Mouse (Mus musculus) left cerebral cortex, adult 8-10 months (tissue): ENCODE data around the gene Fgfr2. TPM values are rescaled to one million over a fixed set of nuclear protein-coding genes. Genes with fewer than 3 reads are reported as not detected.
"Not testable (repeated sequence)": the region's sequence is repeated elsewhere in the genome, so short reads cannot be mapped to it uniquely, and the experiment has no call there.

Experiments used
- DNase-seq, 2 experiments: peaks; one replicate each; pipeline ENCODE4 v3.0.0; 2022; ENCODE audit warnings: low spot score in 2 of 2
- total RNA-seq, 4 experiments: library from RNA; stranded (reverse); gene quantifications; 2 replicates each; pipeline ENCODE4 v1.2.4; 2022

Gene Fgfr2
- total RNA-seq, 4 experiments from 2014 or later = 50.6 to 73.1 (median 64.8) TPM

- DNase-seq = no peak
Observed at GRCm38 (mm10) chr7:131167771-131168170, 1955.4 kb downstream of the Fgfr2 start.

- DNase-seq = no peak
Observed at GRCm38 (mm10) chr7:131162251-131162650, 1960.9 kb downstream of the Fgfr2 start.

GRCm38 (mm10) chr7:131153044-131153443 lies 1970.1 kb downstream of the Fgfr2 start:
- no peak for DNase-seq

- no peak for DNase-seq
Observed at GRCm38 (mm10) chr7:131150179-131150578, 1973.0 kb downstream of the Fgfr2 start.

GRCm38 (mm10) chr7:131146214-131146613 lies 1976.9 kb downstream of the Fgfr2 start, which contains the start of gene 4933402N03Rik:
Gene 4933402N03Rik, minus strand, starts transcription at chr7:131146314.
- DNase-seq = no peak

GRCm38 (mm10) chr7:131133181-131133580 lies 1990.0 kb downstream of the Fgfr2 start:
- DNase-seq = no peak

- DNase-seq = no peak
Observed at GRCm38 (mm10) chr7:131130021-131130420, 1993.1 kb downstream of the Fgfr2 start.

GRCm38 (mm10) chr7:131122210-131122807 lies 2000.8 kb downstream of the Fgfr2 start:
- no peak for DNase-seq

- DNase-seq = peak in 1 of 2 experiments; percentile 15
Observed at GRCm38 (mm10) chr7:131114434-131114833, 2008.7 kb downstream of the Fgfr2 start.

- no peak for DNase-seq
Observed at GRCm38 (mm10) chr7:131113676-131114075, 2009.5 kb downstream of the Fgfr2 start.

GRCm38 (mm10) chr7:131112486-131112885 lies 2010.7 kb downstream of the Fgfr2 start:
- peak; percentile 10 to 39 for DNase-seq

GRCm38 (mm10) chr7:131082403-131082802 lies 2040.7 kb downstream of the Fgfr2 start:
- not testable (repeated sequence) for DNase-seq

- DNase-seq = no peak
Observed at GRCm38 (mm10) chr7:131075956-131076355, 2047.2 kb downstream of the Fgfr2 start.

- DNase-seq = not testable (repeated sequence)
Observed at GRCm38 (mm10) chr7:131074098-131074497, 2049.1 kb downstream of the Fgfr2 start.

GRCm38 (mm10) chr7:131073476-131073875 lies 2049.7 kb downstream of the Fgfr2 start:
- DNase-seq = not testable (repeated sequence)

GRCm38 (mm10) chr7:131068191-131068590 lies 2055.0 kb downstream of the Fgfr2 start:
- not testable (repeated sequence) for DNase-seq

- no peak for DNase-seq
Observed at GRCm38 (mm10) chr7:131062541-131062940, 2060.6 kb downstream of the Fgfr2 start.

- DNase-seq = not testable (repeated sequence)
Observed at GRCm38 (mm10) chr7:131059808-131060207, 2063.3 kb downstream of the Fgfr2 start.

- not testable (repeated sequence) for DNase-seq
Observed at GRCm38 (mm10) chr7:131057918-131058317, 2065.2 kb downstream of the Fgfr2 start.

GRCm38 (mm10) chr7:131054808-131055370 lies 2068.3 kb downstream of the Fgfr2 start:
- DNase-seq = no peak

GRCm38 (mm10) chr7:131049829-131050228 lies 2073.3 kb downstream of the Fgfr2 start:
- DNase-seq = not testable (repeated sequence)

- DNase-seq = not testable (repeated sequence)
Observed at GRCm38 (mm10) chr7:131045258-131045835, 2077.8 kb downstream of the Fgfr2 start.

- no peak for DNase-seq
Observed at GRCm38 (mm10) chr7:131042657-131043056, 2080.5 kb downstream of the Fgfr2 start.
